Mouse (Mus musculus): ENCODE measurements around the gene Tmem132b. TPM values are rescaled to one million over a fixed set of nuclear protein-coding genes. Genes with fewer than 3 reads are reported as not detected.

Gene Tmem132b
- under 1 TPM in 1 of 2 experiments, not detected in 1; 0.09 TPM for total RNA-seq (2023)

DNA sequence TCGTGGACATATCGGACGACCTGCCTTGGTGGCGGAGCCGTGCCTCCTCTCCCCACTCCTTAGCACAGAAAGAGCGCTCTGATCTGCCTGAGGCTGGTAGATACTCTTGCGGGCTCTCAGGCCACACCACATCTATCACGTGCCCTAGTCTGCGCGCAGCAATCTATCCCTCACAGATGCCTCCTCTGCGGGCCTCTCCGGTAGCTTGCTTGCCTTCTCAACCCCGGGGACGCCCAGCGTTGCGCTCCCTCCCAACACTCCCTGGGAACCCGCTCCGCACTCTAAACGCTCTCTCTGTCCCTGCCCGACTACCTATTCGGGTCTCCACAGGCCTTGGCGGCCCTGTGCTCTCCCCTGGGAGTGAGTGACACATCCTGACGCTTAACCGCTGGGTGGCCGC lies at the start of gene Tmem132b:
Gene Tmem132b, plus strand, starts transcription at position 141 of the 400 bp plus-strand sequence.

Other genes starting within 250 kb of the Tmem132b start
- 100 to 1,000 TPM; 249 to 253 TPM for gene Scarb1, start 190.7 kb upstream of the Tmem132b start, total RNA-seq (2023)
- gene Gm10382, start 142.5 kb upstream of the Tmem132b start, total RNA-seq (2023), result 1 to 10 TPM; 1.2 to 1.4 TPM
- gene Ubc, start 141.6 kb upstream of the Tmem132b start, total RNA-seq (2023), result 1,000 to 10,000 TPM; 2,603 to 3,157 TPM
- 10 to 100 TPM; 11.7 TPM for gene Dhx37, start 97.7 kb upstream of the Tmem132b start, total RNA-seq (2023)
- gene Bri3bp, start 90.2 kb upstream of the Tmem132b start, total RNA-seq (2023), result 10 to 100 TPM; 40.5 to 41.8 TPM
- gene Aacs, start 56.0 kb upstream of the Tmem132b start, total RNA-seq (2023), result 10 to 100 TPM; 23.3 to 24.1 TPM